Mouse (Mus musculus): ENCODE measurements around the gene H2-T3.

DNA sequence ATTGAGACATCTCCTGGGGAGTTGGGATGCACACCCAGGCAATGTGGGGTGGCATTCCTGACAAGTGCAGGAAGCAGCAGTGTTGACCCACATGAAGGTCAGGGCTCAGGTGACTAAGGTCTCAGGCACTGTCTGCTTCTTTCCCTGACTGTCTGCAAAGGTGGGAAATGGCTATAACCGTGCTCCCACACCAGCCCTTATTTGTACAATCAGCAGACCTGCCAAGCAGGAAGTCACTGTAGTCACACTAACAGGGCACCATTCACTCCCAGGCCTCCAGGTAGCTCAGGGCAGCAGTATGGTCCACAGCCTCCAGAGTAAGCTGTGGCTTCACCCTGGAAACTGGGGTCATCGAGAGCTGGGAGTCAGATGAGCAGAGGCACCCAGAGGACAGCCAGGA lies 2.3 kb upstream of the H2-T3 start:
- no peak for TF ChIP-seq CTCF (IDR thresholded peaks at IDR 0.05; ENCODE audit: low read depth, low read length)
- no peak for TF ChIP-seq GATA2 (IDR thresholded peaks at IDR 0.05; ENCODE audit: borderline replicate concordance, low read depth, low read length)
- TF ChIP-seq TAL1 (conservative IDR thresholded peaks at IDR 0.05; ENCODE audit: low read depth, low read length): no peak
- TF ChIP-seq GATA1 (IDR thresholded peaks at IDR 0.05; ENCODE audit: borderline replicate concordance, low read length): no peak
